Mouse (Mus musculus) neural tube, embryonic 10.5 days (tissue): ENCODE measurements around the gene Serpinb6e.

Experiments used
- DNase-seq: peaks from one replicate; pipeline ENCODE4 v3.0.0-alpha.2; 2017; ENCODE audit warnings: low spot score; ENCODE audit errors: extremely low spot score

The Serpinb6e gene

GRCm38 (mm10) chr13:33843308-33843707, at the start of gene Serpinb6e:
Gene Serpinb6e (minus strand): TSS chr13:33843408.
- no peak for DNase-seq

GRCm38 (mm10) chr13:33830751-33831150, 12.5 kb downstream of the Serpinb6e start:
- no peak for DNase-seq

- no peak for DNase-seq
Observed at GRCm38 (mm10) chr13:33823421-33823820, 19.8 kb downstream of the Serpinb6e start.

- no peak for DNase-seq
Observed at GRCm38 (mm10) chr13:33821490-33822143, 21.6 kb downstream of the Serpinb6e start.
